Mouse (Mus musculus) embryonic facial prominence, embryonic 15.5 days (tissue): ENCODE results near the gene Ube2d1. TPM values are rescaled to one million over a fixed set of nuclear protein-coding genes. Genes with fewer than 3 reads are reported as not detected.
A peak's percentile ranks its signal among the peaks of the same experiment; 100 is the strongest.

Source experiments
- ATAC-seq: fragments of 200-750 bp; cut with Nextera tagmentation; 2 replicates; pipeline ENCODE4 v1.8.0; 2017; ENCODE audit warnings: low read depth, moderate TSS enrichment; ENCODE audit not compliant: insufficient number of reproducible peaks, low FRiP score, low TSS enrichment
- H3K27ac ChIP-seq: fragments of 300-500 bp; sonication (generic); replicated peaks from 2 replicates; pipeline ENCODE4 v1.5.1; 2015; ENCODE audit warnings: mild to moderate bottlenecking, inconsistent platforms
- H3K27me3 ChIP-seq: fragments of 300-500 bp; sonication (generic); 2 replicates; pipeline ENCODE4 v1.6.1; 2015; ENCODE audit warnings: inconsistent platforms
- H3K36me3 ChIP-seq: fragments of 300-500 bp; sonication (generic); 2 replicates; pipeline ENCODE4 v1.6.1; 2015; ENCODE audit warnings: mild to moderate bottlenecking, inconsistent platforms
- H3K4me1 ChIP-seq: fragments of 300-500 bp; sonication (generic); 2 replicates; pipeline ENCODE4 v1.6.1; 2015; ENCODE audit warnings: inconsistent platforms
- H3K4me2 ChIP-seq: fragments of 300-500 bp; sonication (generic); replicated peaks from 2 replicates; pipeline ENCODE4 v1.6.1; 2015; ENCODE audit warnings: mild to moderate bottlenecking, inconsistent platforms
- H3K4me3 ChIP-seq: fragments of 300-500 bp; sonication (generic); replicated peaks from 2 replicates; pipeline ENCODE4 v1.5.1; 2015; ENCODE audit warnings: mild to moderate bottlenecking, inconsistent platforms
- H3K9ac ChIP-seq: fragments of 300-500 bp; sonication (generic); 2 replicates; pipeline ENCODE4 v1.6.1; 2015; ENCODE audit warnings: inconsistent platforms
- H3K9me3 ChIP-seq: fragments of 300-500 bp; sonication (generic); replicated peaks from 2 replicates; pipeline ENCODE4 v1.6.1; 2016; ENCODE audit warnings: inconsistent platforms
- WGBS: fragments of 180-500 bp; shearing (Covaris S2); methylation state at CpG from one replicate; pipeline ENCODE4 v1.1.7; 2015; 5-methylcytosine and 5-hydroxymethylcytosine counted together
- polyA plus RNA-seq: library from polyadenylated mRNA; unstranded; fragments of >200 nt; fragmentation: Nextera tagmentation; extraction: Ambion mirVana; gene quantifications from 2 replicates; pipeline ENCODE4 v1.2.1, GENCODE M21; 2015

Gene Ube2d1
- 54.9 and 61.5 TPM in 2 replicates for polyA plus RNA-seq

- WGBS: under 1% methylated on average over 50 of the region's 50 CpGs
Measured at GRCm38 (mm10) chr10:71285126-71285580, at the start of gene Ube2d1. Ube2d1 (minus strand) TSS chr10:71285262.

GRCm38 (mm10) chr10:71332859-71333258 lies 47.8 kb upstream of the Ube2d1 start:
- no peaks in the 10 kb centered on the region for H3K9me3 ChIP-seq
- H3K4me2 ChIP-seq: no peak overlapping the region
- H3K27me3 ChIP-seq: no peaks in the 10 kb centered on the region
- H3K4me1 ChIP-seq: no peaks in the 10 kb centered on the region
- no peak for ATAC-seq
- 88% methylated on average over 9 of the region's 9 CpGs for WGBS
- peaks cover 51% of the 10 kb centered on the region for H3K36me3 ChIP-seq
- no peak overlapping the region for H3K9ac ChIP-seq
- no peak overlapping the region for H3K4me3 ChIP-seq
- H3K27ac ChIP-seq: no peak overlapping the region

More at GRCm38 (mm10) chr10:71285126-71285580, at the start of gene Ube2d1:
- H3K27me3 ChIP-seq: no peaks in the 10 kb centered on the region; the same call in 1 of the 2 replicates
- peak within 1 kb of the TSS; percentile 77 for H3K9ac ChIP-seq
- H3K9me3 ChIP-seq: no peaks in the 10 kb centered on the region
- H3K4me1 ChIP-seq: peaks cover 10% of the 10 kb centered on the region; the same call in 1 of the 2 replicates
- peak; percentile 93 for ATAC-seq
- peak within 1 kb of the TSS; percentile 68 for H3K4me2 ChIP-seq
- H3K36me3 ChIP-seq: no peaks in the 10 kb centered on the region
- peak within 1 kb of the TSS; percentile 91 for H3K4me3 ChIP-seq
- H3K27ac ChIP-seq: peak within 1 kb of the TSS; percentile 56

- no peak for ATAC-seq
- Histone ChIP-seq H3K4me3 (no peak overlapping the region), H3K27ac (no peak overlapping the region), H3K36me3 (peaks cover 51% of the 10 kb centered on the region), H3K27me3 (no peaks in the 10 kb centered on the region), H3K4me2 (no peak overlapping the region), H3K4me1 (no peaks in the 10 kb centered on the region), H3K9me3 (no peaks in the 10 kb centered on the region), H3K9ac (no peak overlapping the region)
- 93% methylated on average over 4 of the region's 4 CpGs for WGBS
Measured at GRCm38 (mm10) chr10:71332376-71332775, 47.3 kb upstream of the Ube2d1 start.

GRCm38 (mm10) chr10:71331908-71332307 lies 46.8 kb upstream of the Ube2d1 start:
- Histone ChIP-seq H3K4me3 (no peak overlapping the region), H3K4me2 (no peak overlapping the region), H3K9me3 (no peaks in the 10 kb centered on the region), H3K27ac (no peak overlapping the region), H3K36me3 (peaks cover 51% of the 10 kb centered on the region), H3K27me3 (no peaks in the 10 kb centered on the region), H3K9ac (no peak overlapping the region), H3K4me1 (no peaks in the 10 kb centered on the region)
- WGBS: 93% methylated on average over 7 of the region's 7 CpGs
- ATAC-seq: no peak

- ATAC-seq: no peak
- Histone ChIP-seq H3K9me3 (no peaks in the 10 kb centered on the region), H3K27ac (no peak overlapping the region), H3K4me3 (no peak overlapping the region), H3K4me1 (no peaks in the 10 kb centered on the region), H3K9ac (no peak overlapping the region), H3K36me3 (peaks cover 38% of the 10 kb centered on the region), H3K27me3 (no peaks in the 10 kb centered on the region), H3K4me2 (no peak overlapping the region)
- 94% methylated on average over 12 of the region's 12 CpGs for WGBS
Measured at GRCm38 (mm10) chr10:71330070-71330469, 45.0 kb upstream of the Ube2d1 start.

GRCm38 (mm10) chr10:71329295-71329694 lies 44.2 kb upstream of the Ube2d1 start:
- no peaks in the 10 kb centered on the region for H3K9me3 ChIP-seq
- no peaks in the 10 kb centered on the region for H3K4me1 ChIP-seq
- H3K27ac ChIP-seq: no peak overlapping the region
- H3K27me3 ChIP-seq: no peaks in the 10 kb centered on the region
- peaks cover 36% of the 10 kb centered on the region for H3K36me3 ChIP-seq
- 89% methylated on average over 6 of the region's 6 CpGs for WGBS
- H3K9ac ChIP-seq: no peak overlapping the region
- no peak overlapping the region for H3K4me2 ChIP-seq
- no peak overlapping the region for H3K4me3 ChIP-seq
- ATAC-seq: no peak

- H3K4me3 ChIP-seq: no peak overlapping the region
- WGBS: 90% methylated on average over 5 of the region's 5 CpGs
- peaks cover 33% of the 10 kb centered on the region for H3K36me3 ChIP-seq
- no peak overlapping the region for H3K4me2 ChIP-seq
- H3K9ac ChIP-seq: no peak overlapping the region
- H3K27ac ChIP-seq: no peak overlapping the region
- no peak for ATAC-seq
- H3K4me1 ChIP-seq: no peaks in the 10 kb centered on the region
- no peaks in the 10 kb centered on the region for H3K27me3 ChIP-seq
- no peaks in the 10 kb centered on the region for H3K9me3 ChIP-seq
Measured at GRCm38 (mm10) chr10:71328870-71329269, 43.8 kb upstream of the Ube2d1 start.

- no peak overlapping the region for H3K4me2 ChIP-seq
- WGBS: 83% methylated on average over 6 of the region's 6 CpGs
- ATAC-seq: no peak
Measured at GRCm38 (mm10) chr10:71328382-71328781, 43.3 kb upstream of the Ube2d1 start.

GRCm38 (mm10) chr10:71327386-71327785 lies 42.3 kb upstream of the Ube2d1 start:
- Histone ChIP-seq H3K27me3 (no peaks in the 10 kb centered on the region), H3K4me2 (no peak overlapping the region), H3K27ac (no peak overlapping the region), H3K4me3 (no peak overlapping the region), H3K36me3 (peaks cover 21% of the 10 kb centered on the region), H3K9me3 (no peaks in the 10 kb centered on the region), H3K4me1 (no peaks in the 10 kb centered on the region), H3K9ac (no peak overlapping the region)
- no peak for ATAC-seq
- WGBS: 87% methylated on average over 10 of the region's 10 CpGs

More at GRCm38 (mm10) chr10:71328382-71328781, 43.3 kb upstream of the Ube2d1 start:
- H3K9me3 ChIP-seq: no peaks in the 10 kb centered on the region
- H3K9ac ChIP-seq: no peak overlapping the region
- H3K4me1 ChIP-seq: no peaks in the 10 kb centered on the region
- H3K4me3 ChIP-seq: no peak overlapping the region
- H3K27ac ChIP-seq: no peak overlapping the region
- no peaks in the 10 kb centered on the region for H3K27me3 ChIP-seq
- peaks cover 29% of the 10 kb centered on the region for H3K36me3 ChIP-seq

GRCm38 (mm10) chr10:71326789-71327188 lies 41.7 kb upstream of the Ube2d1 start:
- WGBS: 9% methylated on average over 7 of the region's 7 CpGs
- Histone ChIP-seq H3K4me2 (no peak overlapping the region), H3K9ac (no peak overlapping the region), H3K4me3 (no peak overlapping the region), H3K27me3 (no peaks in the 10 kb centered on the region), H3K4me1 (no peaks in the 10 kb centered on the region), H3K36me3 (peaks cover 20% of the 10 kb centered on the region), H3K9me3 (no peaks in the 10 kb centered on the region), H3K27ac (no peak overlapping the region)
- ATAC-seq: no peak

- no peak overlapping the region for H3K9ac ChIP-seq
- no peak overlapping the region for H3K27ac ChIP-seq
- no peak for ATAC-seq
- no peak overlapping the region for H3K4me3 ChIP-seq
- H3K4me2 ChIP-seq: no peak overlapping the region
- 59% methylated on average over 7 of the region's 7 CpGs for WGBS
- H3K4me1 ChIP-seq: no peaks in the 10 kb centered on the region
- H3K27me3 ChIP-seq: no peaks in the 10 kb centered on the region
- peaks cover 20% of the 10 kb centered on the region for H3K36me3 ChIP-seq
- H3K9me3 ChIP-seq: no peaks in the 10 kb centered on the region
Measured at GRCm38 (mm10) chr10:71326123-71326522, 41.1 kb upstream of the Ube2d1 start.

GRCm38 (mm10) chr10:71323669-71324068 lies 38.6 kb upstream of the Ube2d1 start:
- no peak for ATAC-seq
- no peaks in the 10 kb centered on the region for H3K36me3 ChIP-seq
- H3K9ac ChIP-seq: no peak overlapping the region
- whole genome bisulfite sequencing: 74% methylated on average over 8 of the region's 8 CpGs
- H3K4me2 ChIP-seq: no peak overlapping the region
- no peak overlapping the region for H3K4me3 ChIP-seq
- H3K27me3 ChIP-seq: no peaks in the 10 kb centered on the region
- H3K27ac ChIP-seq: no peak overlapping the region
- no peaks in the 10 kb centered on the region for H3K9me3 ChIP-seq
- no peaks in the 10 kb centered on the region for H3K4me1 ChIP-seq
